Mouse (Mus musculus): Measurements from ENCODE around the gene Tspan9.

DNA sequence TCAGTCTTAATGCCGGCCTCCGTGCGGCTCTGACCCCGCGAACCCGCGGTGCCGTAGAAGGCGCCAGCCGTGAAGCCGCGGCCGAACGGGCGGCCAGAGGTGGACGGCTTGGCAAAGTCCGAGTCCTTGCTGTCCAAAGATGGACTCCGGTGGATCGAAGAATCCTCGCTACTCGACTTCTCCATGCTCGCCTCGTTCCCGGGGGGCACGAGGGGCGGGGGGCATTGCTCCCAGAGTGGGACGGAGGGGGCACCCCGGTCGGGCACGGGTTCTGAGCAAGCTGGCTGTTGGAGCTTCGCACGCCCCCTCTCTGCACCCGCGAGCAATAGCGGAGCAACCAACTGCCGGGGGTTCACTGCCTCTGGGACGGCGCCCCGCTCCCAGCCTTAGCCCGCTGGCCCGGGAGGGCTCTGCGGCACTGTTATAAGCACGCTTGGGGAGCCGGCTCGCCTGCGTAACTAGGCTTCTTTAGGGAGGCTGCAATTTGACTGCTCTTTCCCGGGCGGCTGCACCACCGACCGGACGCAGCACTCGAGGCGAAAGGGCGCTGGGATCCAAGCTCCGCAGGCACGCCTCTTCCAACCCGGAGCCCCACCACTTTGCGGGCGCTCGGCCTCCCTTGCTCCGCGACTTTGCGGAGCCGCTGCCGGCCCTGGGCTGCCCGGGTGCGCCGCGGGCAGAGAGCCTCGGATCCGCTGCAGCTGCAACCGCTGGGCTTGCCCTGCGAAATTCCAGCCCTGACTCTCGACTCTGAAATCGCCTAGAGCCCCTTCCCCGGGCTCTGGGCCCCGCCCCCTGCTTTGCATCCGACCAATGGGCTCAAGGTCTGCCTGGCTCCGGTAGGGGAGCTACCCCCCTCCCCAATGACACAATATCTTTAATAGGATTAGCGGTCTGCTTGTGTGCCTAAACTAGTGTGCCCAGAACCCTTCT is 108.8 kb downstream of the Tspan9 start:
- TF ChIP-seq POLR2A (IDR thresholded peaks at IDR 0.05; ENCODE audit: borderline replicate concordance, extremely low read depth, low read depth, low read length) (no peak), CTCF (IDR thresholded peaks at IDR 0.05; ENCODE audit: insufficient read depth, low read length) (no peak)
